Mouse (Mus musculus) G1E (cell line): ENCODE data around the gene Pdcd11.

ENCODE experiments used
- CTCF ChIP-seq: IDR thresholded peaks from 2 replicates; pipeline ENCODE4 v1.5.1; 2012; ENCODE audit warnings: low read depth, low read length, inconsistent platforms, mixed read lengths
- POLR2AphosphoS5 ChIP-seq: IDR thresholded peaks from 2 replicates; pipeline ENCODE4 v1.6.1; 2012; ENCODE audit warnings: low read depth, low read length, inconsistent platforms; ENCODE audit not compliant: insufficient replicate concordance
- TAL1 ChIP-seq: conservative IDR thresholded peaks from 2 replicates; pipeline ENCODE4 v1.6.1; 2012; ENCODE audit warnings: low read depth, low read length, inconsistent platforms, mixed read lengths

- TF ChIP-seq POLR2AphosphoS5: no peak
- TF ChIP-seq CTCF: no peak
- no peak for TF ChIP-seq TAL1
Measured at GRCm38 (mm10) chr19:47178431-47179271, 88.1 kb downstream of the Pdcd11 start, which contains the start of gene Neurl1a.
